Mouse (Mus musculus): ENCODE data around the gene Kif13a.

Kif13a gene

GRCm38 (mm10) chr13:46839236-46839635 lies 90.4 kb downstream of the Kif13a start:
- DNase-seq (ENCODE audit: low read depth, low spot score) = no peak

GRCm38 (mm10) chr13:46838551-46838950 lies 91.1 kb downstream of the Kif13a start:
- peak; percentile 42 for DNase-seq (ENCODE audit: low read depth, low spot score)

GRCm38 (mm10) chr13:46835351-46835750 lies 94.3 kb downstream of the Kif13a start:
- no peak for DNase-seq (ENCODE audit: low read depth, low spot score)

GRCm38 (mm10) chr13:46834805-46835204 lies 94.9 kb downstream of the Kif13a start:
- no peak for DNase-seq (ENCODE audit: low read depth, low spot score)

GRCm38 (mm10) chr13:46833586-46833985 lies 96.1 kb downstream of the Kif13a start:
- no peak for DNase-seq (ENCODE audit: low read depth, low spot score)

GRCm38 (mm10) chr13:46832956-46833355 lies 96.7 kb downstream of the Kif13a start:
- peak; percentile 54 for DNase-seq (ENCODE audit: low read depth, low spot score)

GRCm38 (mm10) chr13:46823271-46823670 lies 106.4 kb downstream of the Kif13a start:
- DNase-seq (ENCODE audit: low read depth, low spot score) = no peak

GRCm38 (mm10) chr13:46822200-46822599 lies 107.5 kb downstream of the Kif13a start:
- no peak for DNase-seq (ENCODE audit: low read depth, low spot score)

GRCm38 (mm10) chr13:46819729-46820223 lies 109.9 kb downstream of the Kif13a start:
- DNase-seq (ENCODE audit: low read depth, low spot score) = no peak

- no peak for DNase-seq (ENCODE audit: low read depth, low spot score)
Observed at GRCm38 (mm10) chr13:46819202-46819728, 110.4 kb downstream of the Kif13a start.

GRCm38 (mm10) chr13:46818374-46818773 lies 111.3 kb downstream of the Kif13a start:
- no peak for DNase-seq (ENCODE audit: low read depth, low spot score)

GRCm38 (mm10) chr13:46812648-46813184 lies 117.0 kb downstream of the Kif13a start:
- no peak for DNase-seq (ENCODE audit: low read depth, low spot score)

- DNase-seq (ENCODE audit: low read depth, low spot score) = no peak
Observed at GRCm38 (mm10) chr13:46811696-46812095, 118.0 kb downstream of the Kif13a start.

GRCm38 (mm10) chr13:46810613-46811012 lies 119.1 kb downstream of the Kif13a start:
- DNase-seq (ENCODE audit: low read depth, low spot score) = no peak

GRCm38 (mm10) chr13:46810098-46810497 lies 119.6 kb downstream of the Kif13a start:
- DNase-seq (ENCODE audit: low read depth, low spot score) = peak; percentile 68

GRCm38 (mm10) chr13:46807901-46808300 lies 121.8 kb downstream of the Kif13a start:
- no peak for DNase-seq (ENCODE audit: low read depth, low spot score)

- DNase-seq (ENCODE audit: low read depth, low spot score) = no peak
Observed at GRCm38 (mm10) chr13:46801196-46801595, 128.5 kb downstream of the Kif13a start.

- DNase-seq (ENCODE audit: low read depth, low spot score) = peak; percentile 58
Observed at GRCm38 (mm10) chr13:46798156-46798555, 131.5 kb downstream of the Kif13a start.

GRCm38 (mm10) chr13:46796381-46796780 lies 133.3 kb downstream of the Kif13a start:
- no peak for DNase-seq (ENCODE audit: low read depth, low spot score)

GRCm38 (mm10) chr13:46793824-46794223 lies 135.8 kb downstream of the Kif13a start:
- DNase-seq (ENCODE audit: low read depth, low spot score) = peak; percentile 6

- no peak for DNase-seq (ENCODE audit: low read depth, low spot score)
Observed at GRCm38 (mm10) chr13:46788452-46788851, 141.2 kb downstream of the Kif13a start.

- no peak for DNase-seq (ENCODE audit: low read depth, low spot score)
Observed at GRCm38 (mm10) chr13:46786836-46787235, 142.8 kb downstream of the Kif13a start.

- no peak for DNase-seq (ENCODE audit: low read depth, low spot score)
Observed at GRCm38 (mm10) chr13:46786064-46786561, 143.6 kb downstream of the Kif13a start.

Data from A20 (cell line).